Mouse (Mus musculus): ENCODE results near the gene Pld5. TPM values are rescaled to one million over a fixed set of nuclear protein-coding genes. Genes with fewer than 3 reads are reported as not detected.

Pld5 gene
- under 1 TPM; 0.15 to 0.44 TPM for total RNA-seq (2021)
- long read RNA-seq, experiment 1, partial matches to known transcripts = 0 of 1 reads
- long read RNA-seq, experiment 1, other reads (novel, unspliced or antisense) = 1 of 1 reads
- long read RNA-seq, experiment 2 = 0 reads

GRCm38 (mm10) chr1:176274667-176275610, at the start of gene Pld5:
Gene Pld5, minus strand, starts transcription at chr1:176275312.
- no peak for DNase-seq

GRCm38 (mm10) chr1:176315063-176315462, 40.0 kb upstream of the Pld5 start:
- DNase-seq = no peak

- DNase-seq = no peak
These were observed 35.1 kb upstream of the Pld5 start for GRCm38 (mm10) chr1:176310174-176310573.

- no peak for DNase-seq
These were observed 14.3 kb upstream of the Pld5 start for GRCm38 (mm10) chr1:176289396-176289795.

GRCm38 (mm10) chr1:176275611-176275980, 484 bp upstream of the Pld5 start:
- no peak for DNase-seq

GRCm38 (mm10) chr1:176248717-176249030, 26.4 kb downstream of the Pld5 start:
- DNase-seq = no peak

- DNase-seq = peak; percentile 3 to 22
These were observed 27.0 kb downstream of the Pld5 start for GRCm38 (mm10) chr1:176247885-176248716.

- no peak for DNase-seq
These were observed 35.9 kb downstream of the Pld5 start for GRCm38 (mm10) chr1:176239199-176239598.

- DNase-seq = peak; percentile 3 to 8
These were observed 51.3 kb downstream of the Pld5 start for GRCm38 (mm10) chr1:176223794-176224193.

- DNase-seq = peak; percentile 38 to 76
These were observed 51.9 kb downstream of the Pld5 start for GRCm38 (mm10) chr1:176223196-176223595.

- no peak for DNase-seq
These were observed 56.9 kb downstream of the Pld5 start for GRCm38 (mm10) chr1:176218217-176218616.

- DNase-seq = no peak
These were observed 61.4 kb downstream of the Pld5 start for GRCm38 (mm10) chr1:176213645-176214221.

- DNase-seq = no peak
These were observed 62.0 kb downstream of the Pld5 start for GRCm38 (mm10) chr1:176212922-176213644.

GRCm38 (mm10) chr1:176210803-176211202, 64.3 kb downstream of the Pld5 start:
- no peak for DNase-seq

GRCm38 (mm10) chr1:176208014-176208413, 67.1 kb downstream of the Pld5 start:
- DNase-seq = no peak

GRCm38 (mm10) chr1:176202360-176202759, 72.8 kb downstream of the Pld5 start:
- no peak for DNase-seq

GRCm38 (mm10) chr1:176197036-176197766, 77.9 kb downstream of the Pld5 start:
- peak; percentile 15 for DNase-seq

- DNase-seq = no peak
These were observed 78.8 kb downstream of the Pld5 start for GRCm38 (mm10) chr1:176196341-176196740.

GRCm38 (mm10) chr1:176194727-176195126, 80.4 kb downstream of the Pld5 start:
- no peak for DNase-seq

GRCm38 (mm10) chr1:176183991-176184390, 91.1 kb downstream of the Pld5 start:
- no peak for DNase-seq

- no peak for DNase-seq
These were observed 100.1 kb downstream of the Pld5 start for GRCm38 (mm10) chr1:176174971-176175370.
